Mouse (Mus musculus): ENCODE measurements around the gene Ang6.
"Not testable (repeated sequence)": the region's sequence is repeated elsewhere in the genome, so short reads cannot be mapped to it uniquely, and the experiment has no call there.

The Ang6 gene

GRCm38 (mm10) chr14:44002169-44002568 lies at the start of gene Ang6:
Gene Ang6, minus strand, starts transcription at chr14:44002269.
- in situ Hi-C loops (cut with MboI, MseI): loop anchor here (5.0 kb wide), 1 partner anchor 40 kb away; no protein-coding TSS in a partner anchor

GRCm38 (mm10) chr14:44046567-44046966 lies 44.5 kb upstream of the Ang6 start:
- in situ Hi-C loops (cut with MboI, MseI): not testable (repeated sequence)

- in situ Hi-C loops (cut with MboI, MseI): not testable (repeated sequence)
Observed at GRCm38 (mm10) chr14:44031828-44032227, 29.8 kb upstream of the Ang6 start.

- in situ Hi-C loops (cut with MboI, MseI): not testable (repeated sequence)
Observed at GRCm38 (mm10) chr14:44009686-44010085, 7.6 kb upstream of the Ang6 start.

GRCm38 (mm10) chr14:44008021-44008420 lies 6.0 kb upstream of the Ang6 start:
- in situ Hi-C loops (cut with MboI, MseI): not testable (repeated sequence)

GRCm38 (mm10) chr14:44001600-44001999 lies 469 bp downstream of the Ang6 start:
- in situ Hi-C loops (cut with MboI, MseI): loop anchor here (5.0 kb wide), 1 partner anchor 39 kb away; no protein-coding TSS in a partner anchor

- in situ Hi-C loops (cut with MboI, MseI): not testable (repeated sequence)
Observed at GRCm38 (mm10) chr14:43998455-43999000, 3.5 kb downstream of the Ang6 start.

- in situ Hi-C loops (cut with MboI, MseI): not testable (repeated sequence)
Observed at GRCm38 (mm10) chr14:43987404-43987803, 14.7 kb downstream of the Ang6 start.

- in situ Hi-C loops (cut with MboI, MseI): no loop called here
Observed at GRCm38 (mm10) chr14:43986147-43986546, 15.9 kb downstream of the Ang6 start.

- in situ Hi-C loops (cut with MboI, MseI): no loop called here
Observed at GRCm38 (mm10) chr14:43983897-43984296, 18.2 kb downstream of the Ang6 start.

- in situ Hi-C loops (cut with MboI, MseI): no loop called here
Observed at GRCm38 (mm10) chr14:43983454-43983853, 18.6 kb downstream of the Ang6 start.

GRCm38 (mm10) chr14:43956769-43957168 lies 45.3 kb downstream of the Ang6 start, which contains the start of gene Ang5:
Gene Ang5, plus strand, starts transcription at chr14:43957069.
- in situ Hi-C loops (cut with MboI, MseI): not testable (repeated sequence)

- in situ Hi-C loops (cut with MboI, MseI): not testable (repeated sequence)
Observed at GRCm38 (mm10) chr14:43955074-43955473, 47.0 kb downstream of the Ang6 start.

GRCm38 (mm10) chr14:43953382-43953781 lies 48.7 kb downstream of the Ang6 start:
- in situ Hi-C loops (cut with MboI, MseI): not testable (repeated sequence)

All from regulatory T cell (primary cell).